In genomic region chr6:67267408-67268244, GRCm38 (mm10) we compare ENCODE assay signal across 8 mouse cellular contexts. TPM values are rescaled to one million over a fixed set of nuclear protein-coding genes. Genes with fewer than 3 reads are reported as not detected.
A peak's percentile ranks its signal among the peaks of the same experiment; 100 is the strongest.
DNase-seq lines count a peak whose midpoint lies in the region; ATAC-seq and TF ChIP-seq lines count a peak whose summit lies in the region.

No protein-coding gene starts in this region.

- H3K79me2 ChIP-seq in C2C12 (ENCODE audit: control insufficient read depth, insufficient read depth) = peaks cover 59% of the 10 kb centered on the region

- H3K79me3 ChIP-seq in C2C12 (ENCODE audit: low read depth) = peaks cover 57% of the 10 kb centered on the region

- no peak for TF ChIP-seq EP300 in stomach, postnatal 0 days (optimal IDR thresholded peaks at IDR 0.05)

- peak overlapping the region; percentile 92 for H3K4me3 ChIP-seq in C2C12 (ENCODE audit: insufficient read depth, poor library complexity, severe bottlenecking)
- H3K4me3 ChIP-seq in embryonic facial prominence, embryonic 12.5 days = peak overlapping the region; percentile 95
- peak overlapping the region; percentile 100 for H3K4me3 ChIP-seq in liver, embryonic 13.5 days (replicated peaks)
- peak overlapping the region; percentile 99 for H3K4me3 ChIP-seq in stomach, postnatal 0 days (ENCODE audit: low read depth, low read length)

- H3K27ac ChIP-seq in embryonic facial prominence, embryonic 12.5 days = peak overlapping the region; percentile 92
- peak overlapping the region; percentile 89 for H3K27ac ChIP-seq in liver, embryonic 13.5 days
- H3K27ac ChIP-seq in stomach, postnatal 0 days (replicated peaks) = peak overlapping the region; percentile 96

- peaks cover 2% of the 10 kb centered on the region for H3K4me1 ChIP-seq in embryonic facial prominence, embryonic 12.5 days
- H3K4me1 ChIP-seq in liver, embryonic 13.5 days (replicated peaks) = peaks cover 38% of the 10 kb centered on the region
- H3K4me1 ChIP-seq in stomach, postnatal 0 days (replicated peaks; ENCODE audit: control insufficient read depth, insufficient read depth) = no peaks in the 10 kb centered on the region; the same call in 1 of the 2 replicates

- peak; percentile 61 for DNase-seq in adrenal gland, postnatal 10 days
- DNase-seq in heart, adult 9 months (ENCODE audit: low spot score in 2 of 2) = peak; percentile 13 to 15
- peak; percentile 27 for DNase-seq in kidney, adult 9 months
- DNase-seq in liver, embryonic 13.5 days = peak; percentile 24
- DNase-seq in natural killer cell, adult 2 months (ENCODE audit: low spot score in 2 of 2) = peak; percentile 14 to 15
- peak; percentile 59 for DNase-seq in stomach, postnatal 0 days (ENCODE audit: low spot score)

- WGBS in embryonic facial prominence, embryonic 12.5 days = under 1% methylated on average over 64 of the region's 65 CpGs
- under 1% methylated on average over 65 of the region's 65 CpGs for WGBS in liver, embryonic 13.5 days (ENCODE audit: insufficient replicate concordance)
- WGBS in stomach, postnatal 0 days = under 1% methylated on average over 51 of the region's 65 CpGs

- no peaks in the 10 kb centered on the region for H3K9me3 ChIP-seq in embryonic facial prominence, embryonic 12.5 days
- no peaks in the 10 kb centered on the region for H3K9me3 ChIP-seq in liver, embryonic 13.5 days (replicated peaks)
- no peaks in the 10 kb centered on the region for H3K9me3 ChIP-seq in stomach, postnatal 0 days (ENCODE audit: control insufficient read depth, low read length)

- H3K36me3 ChIP-seq in C2C12 (ENCODE audit: control insufficient read depth, insufficient read depth) = peaks cover 48% of the 10 kb centered on the region
- 0 out of 2 replicates have a peak, but pooled peaks cover 7% of the 10 kb centered on the region for H3K36me3 ChIP-seq in embryonic facial prominence, embryonic 12.5 days
- H3K36me3 ChIP-seq in liver, embryonic 13.5 days = peaks cover 15% of the 10 kb centered on the region
- H3K36me3 ChIP-seq in stomach, postnatal 0 days (ENCODE audit: control insufficient read depth, insufficient read depth, low read length) = no peaks in the 10 kb centered on the region

- no peak for ATAC-seq in embryonic facial prominence, embryonic 12.5 days (ENCODE audit: insufficient number of reproducible peaks, insufficient read depth, low FRiP score, low TSS enrichment)
- peak; percentile 2 for ATAC-seq in liver, embryonic 13.5 days (ENCODE audit: low read depth)
- ATAC-seq in stomach, postnatal 0 days (ENCODE audit: low FRiP score, low TSS enrichment) = peak; percentile 26

- TF ChIP-seq CTCF in C2C12 (IDR thresholded peaks at IDR 0.05; ENCODE audit: control insufficient read depth, insufficient read depth, insufficient read length) = no peak
- no peak for TF ChIP-seq CTCF in stomach, postnatal 0 days (IDR thresholded peaks at IDR 0.05; ENCODE audit: low read depth)

- H3K4me2 ChIP-seq in embryonic facial prominence, embryonic 12.5 days (replicated peaks) = peak overlapping the region; percentile 75
- peak overlapping the region; percentile 81 for H3K4me2 ChIP-seq in liver, embryonic 13.5 days
- H3K4me2 ChIP-seq in stomach, postnatal 0 days (replicated peaks; ENCODE audit: low read depth) = peak overlapping the region; percentile 72

- no peaks in the 10 kb centered on the region for H3K27me3 ChIP-seq in C2C12 (ENCODE audit: control insufficient read depth, insufficient read depth, insufficient read length)
- H3K27me3 ChIP-seq in embryonic facial prominence, embryonic 12.5 days = no peaks in the 10 kb centered on the region
- no peaks in the 10 kb centered on the region for H3K27me3 ChIP-seq in liver, embryonic 13.5 days
- H3K27me3 ChIP-seq in stomach, postnatal 0 days (ENCODE audit: control insufficient read depth, insufficient read depth, low read length) = no peaks in the 10 kb centered on the region

- H3K9ac ChIP-seq in embryonic facial prominence, embryonic 12.5 days = peak overlapping the region; percentile 98
- H3K9ac ChIP-seq in liver, embryonic 13.5 days = peak overlapping the region; percentile 100
- H3K9ac ChIP-seq in stomach, postnatal 0 days (ENCODE audit: low read length) = peak overlapping the region; percentile 100

- peak overlapping the region; percentile 73 for H3ac ChIP-seq in C2C12 (ENCODE audit: control insufficient read depth, insufficient read length, low read depth)

TF ChIP-seq in C2C12, 6 proteins besides CTCF, POLR2A, EP300 and RAD21:
- peak; percentile 91 for TF ChIP-seq MAX (IDR thresholded peaks at IDR 0.05)
- TF ChIP-seq CEBPB (IDR thresholded peaks at IDR 0.05; ENCODE audit: low read depth) = no peak

RNA-seq across cellular contexts. Expression of gene Serbp1, which starts 29.6 kb away (rescaled TPM):
- polyA plus RNA-seq in C2C12 (2012; fragmentation: generic; extraction: Trizol) = 541 TPM
- 100 to 1,000 TPM; 321 to 336 TPM for total RNA-seq in adrenal gland, postnatal 10 days (2021)
- polyA plus RNA-seq in embryonic facial prominence, embryonic 12.5 days (2016; fragmentation: Nextera tagmentation; extraction: Ambion mirVana) = 454 and 487 TPM in 2 replicates
- polyA plus RNA-seq in liver, embryonic 13.5 days (2015; fragmentation: Nextera tagmentation; extraction: Ambion mirVana) = 397 and 437 TPM in 2 replicates
- polyA plus RNA-seq in stomach, postnatal 0 days (2015; fragmentation: Nextera tagmentation; extraction: Ambion mirVana) = 281 and 284 TPM in 2 replicates
